Mouse (Mus musculus): Measurements from ENCODE around the gene Gpr142.

GRCm38 (mm10) chr11:114816934-114817333 is 18.2 kb downstream of the Gpr142 start:
- TF ChIP-seq CTCF (IDR thresholded peaks at IDR 0.05; ENCODE audit: borderline replicate concordance, control insufficient read depth, extremely low read depth, insufficient read depth, low read length, poor library complexity) (no peak), POLR2A (IDR thresholded peaks at IDR 0.05; ENCODE audit: control insufficient read depth, extremely low read depth, insufficient read depth, low read length, poor library complexity) (no peak)
